Mouse (Mus musculus): ENCODE results near the gene Fat3. TPM values are rescaled to one million over a fixed set of nuclear protein-coding genes. Genes with fewer than 3 reads are reported as not detected.

The Fat3 gene
- not detected in 2 replicates for total RNA-seq (2017)

GRCm38 (mm10) chr9:16501186-16501711, at the start of gene Fat3:
TSS of gene Fat3 (minus strand) at chr9:16501285.
- ATAC-seq (replicated peaks in 1 of 2; ENCODE audit: insufficient read depth in 1 of 2, low FRiP score in 2 of 2, low TSS enrichment in 1 of 2, low read depth in 1 of 2, poor library complexity in 2 of 2, severe bottlenecking in 2 of 2) = peak; percentile 19 to 28; a peak in 2 of 4 replicates

- ATAC-seq (replicated peaks in 1 of 2; ENCODE audit: insufficient read depth in 1 of 2, low FRiP score in 2 of 2, low TSS enrichment in 1 of 2, low read depth in 1 of 2, poor library complexity in 2 of 2, severe bottlenecking in 2 of 2) = no peak
Measured at GRCm38 (mm10) chr9:16532884-16533283, 31.8 kb upstream of the Fat3 start.

GRCm38 (mm10) chr9:16517543-16517942, 16.5 kb upstream of the Fat3 start:
- no peak for ATAC-seq (replicated peaks in 1 of 2; ENCODE audit: insufficient read depth in 1 of 2, low FRiP score in 2 of 2, low TSS enrichment in 1 of 2, low read depth in 1 of 2, poor library complexity in 2 of 2, severe bottlenecking in 2 of 2)

GRCm38 (mm10) chr9:16512005-16512404, 10.9 kb upstream of the Fat3 start:
- no peak for ATAC-seq (replicated peaks in 1 of 2; ENCODE audit: insufficient read depth in 1 of 2, low FRiP score in 2 of 2, low TSS enrichment in 1 of 2, low read depth in 1 of 2, poor library complexity in 2 of 2, severe bottlenecking in 2 of 2)

GRCm38 (mm10) chr9:16503776-16504175, 2.7 kb upstream of the Fat3 start:
- ATAC-seq (replicated peaks in 1 of 2; ENCODE audit: insufficient read depth in 1 of 2, low FRiP score in 2 of 2, low TSS enrichment in 1 of 2, low read depth in 1 of 2, poor library complexity in 2 of 2, severe bottlenecking in 2 of 2) = no peak

- no peak for ATAC-seq (replicated peaks in 1 of 2; ENCODE audit: insufficient read depth in 1 of 2, low FRiP score in 2 of 2, low TSS enrichment in 1 of 2, low read depth in 1 of 2, poor library complexity in 2 of 2, severe bottlenecking in 2 of 2)
Measured at GRCm38 (mm10) chr9:16502673-16503343, 1.7 kb upstream of the Fat3 start.

GRCm38 (mm10) chr9:16501990-16502672, 1.0 kb upstream of the Fat3 start:
- peak; percentile 33 to 50; a peak in 3 of 4 replicates for ATAC-seq (replicated peaks in 1 of 2; ENCODE audit: insufficient read depth in 1 of 2, low FRiP score in 2 of 2, low TSS enrichment in 1 of 2, low read depth in 1 of 2, poor library complexity in 2 of 2, severe bottlenecking in 2 of 2)

- ATAC-seq (replicated peaks in 1 of 2; ENCODE audit: insufficient read depth in 1 of 2, low FRiP score in 2 of 2, low TSS enrichment in 1 of 2, low read depth in 1 of 2, poor library complexity in 2 of 2, severe bottlenecking in 2 of 2) = 0 out of 4 replicates have a peak, but pooled peaks of 1 of the 2 experiments have one; percentile 22
Measured at GRCm38 (mm10) chr9:16500382-16501185, 501 bp downstream of the Fat3 start.

- no peak for ATAC-seq (replicated peaks in 1 of 2; ENCODE audit: insufficient read depth in 1 of 2, low FRiP score in 2 of 2, low TSS enrichment in 1 of 2, low read depth in 1 of 2, poor library complexity in 2 of 2, severe bottlenecking in 2 of 2)
Measured at GRCm38 (mm10) chr9:16499621-16500381, 1.3 kb downstream of the Fat3 start.

GRCm38 (mm10) chr9:16498876-16499275, 2.2 kb downstream of the Fat3 start:
- no peak for ATAC-seq (replicated peaks in 1 of 2; ENCODE audit: insufficient read depth in 1 of 2, low FRiP score in 2 of 2, low TSS enrichment in 1 of 2, low read depth in 1 of 2, poor library complexity in 2 of 2, severe bottlenecking in 2 of 2)

GRCm38 (mm10) chr9:16497361-16497760, 3.7 kb downstream of the Fat3 start:
- ATAC-seq (replicated peaks in 1 of 2; ENCODE audit: insufficient read depth in 1 of 2, low FRiP score in 2 of 2, low TSS enrichment in 1 of 2, low read depth in 1 of 2, poor library complexity in 2 of 2, severe bottlenecking in 2 of 2) = no peak

GRCm38 (mm10) chr9:16496331-16496730, 4.8 kb downstream of the Fat3 start:
- ATAC-seq (replicated peaks in 1 of 2; ENCODE audit: insufficient read depth in 1 of 2, low FRiP score in 2 of 2, low TSS enrichment in 1 of 2, low read depth in 1 of 2, poor library complexity in 2 of 2, severe bottlenecking in 2 of 2) = no peak

- ATAC-seq (replicated peaks in 1 of 2; ENCODE audit: insufficient read depth in 1 of 2, low FRiP score in 2 of 2, low TSS enrichment in 1 of 2, low read depth in 1 of 2, poor library complexity in 2 of 2, severe bottlenecking in 2 of 2) = no peak
Measured at GRCm38 (mm10) chr9:16489661-16490060, 11.4 kb downstream of the Fat3 start.

- ATAC-seq (replicated peaks in 1 of 2; ENCODE audit: insufficient read depth in 1 of 2, low FRiP score in 2 of 2, low TSS enrichment in 1 of 2, low read depth in 1 of 2, poor library complexity in 2 of 2, severe bottlenecking in 2 of 2) = no peak
Measured at GRCm38 (mm10) chr9:16487565-16487964, 13.5 kb downstream of the Fat3 start.

GRCm38 (mm10) chr9:16486229-16486628, 14.9 kb downstream of the Fat3 start:
- ATAC-seq (replicated peaks in 1 of 2; ENCODE audit: insufficient read depth in 1 of 2, low FRiP score in 2 of 2, low TSS enrichment in 1 of 2, low read depth in 1 of 2, poor library complexity in 2 of 2, severe bottlenecking in 2 of 2) = no peak

GRCm38 (mm10) chr9:16485173-16485572, 15.9 kb downstream of the Fat3 start:
- no peak for ATAC-seq (replicated peaks in 1 of 2; ENCODE audit: insufficient read depth in 1 of 2, low FRiP score in 2 of 2, low TSS enrichment in 1 of 2, low read depth in 1 of 2, poor library complexity in 2 of 2, severe bottlenecking in 2 of 2)

- ATAC-seq (replicated peaks in 1 of 2; ENCODE audit: insufficient read depth in 1 of 2, low FRiP score in 2 of 2, low TSS enrichment in 1 of 2, low read depth in 1 of 2, poor library complexity in 2 of 2, severe bottlenecking in 2 of 2) = no peak
Measured at GRCm38 (mm10) chr9:16484765-16485164, 16.3 kb downstream of the Fat3 start.

Data from hematopoietic stem cell, adult 5-6 weeks (primary cell).